Mouse (Mus musculus) midbrain, embryonic 10.5 days (tissue): Measurements from ENCODE around the gene Eif2b4. TPM values are rescaled to one million over a fixed set of nuclear protein-coding genes. Genes with fewer than 3 reads are reported as not detected.

ENCODE experiments used
- DNase-seq: peaks from one replicate; pipeline ENCODE4 v3.0.0-alpha.2; 2017; ENCODE audit warnings: low spot score
- H3K27ac ChIP-seq: fragments of 300-500 bp; sonication (generic); replicated peaks from 2 replicates; pipeline ENCODE4 v1.5.1; 2016; ENCODE audit warnings: mild to moderate bottlenecking
- H3K27me3 ChIP-seq: fragments of 300-500 bp; sonication (generic); 2 replicates; pipeline ENCODE4 v1.6.1; 2016; ENCODE audit warnings: low read depth, mild to moderate bottlenecking; ENCODE audit not compliant: poor library complexity, severe bottlenecking
- H3K36me3 ChIP-seq: fragments of 300-500 bp; sonication (generic); 2 replicates; pipeline ENCODE4 v1.6.1; 2016; ENCODE audit warnings: mild to moderate bottlenecking, moderate library complexity
- H3K4me1 ChIP-seq: fragments of 300-500 bp; sonication (generic); 2 replicates; pipeline ENCODE4 v1.6.1; 2016
- H3K4me3 ChIP-seq: fragments of 300-500 bp; sonication (generic); 2 replicates; pipeline ENCODE4 v1.5.1; 2016; ENCODE audit warnings: mild to moderate bottlenecking, moderate library complexity
- H3K9me3 ChIP-seq: fragments of 300-500 bp; sonication (generic); replicated peaks from 2 replicates; pipeline ENCODE4 v1.6.1; 2016; ENCODE audit warnings: mild to moderate bottlenecking
- WGBS: fragments of 180-500 bp; shearing (Covaris S2); methylation state at CpG from one replicate; pipeline ENCODE4 v1.1.7; 2016; 5-methylcytosine and 5-hydroxymethylcytosine counted together
- polyA plus RNA-seq: library from polyadenylated mRNA; unstranded; fragments of >200 nt; fragmentation: Nextera tagmentation; extraction: Ambion mirVana; gene quantifications from 2 replicates; pipeline ENCODE4 v1.2.1, GENCODE M21; 2016

The Eif2b4 gene
- 86.3 and 87.7 TPM in 2 replicates for polyA plus RNA-seq

DNA sequence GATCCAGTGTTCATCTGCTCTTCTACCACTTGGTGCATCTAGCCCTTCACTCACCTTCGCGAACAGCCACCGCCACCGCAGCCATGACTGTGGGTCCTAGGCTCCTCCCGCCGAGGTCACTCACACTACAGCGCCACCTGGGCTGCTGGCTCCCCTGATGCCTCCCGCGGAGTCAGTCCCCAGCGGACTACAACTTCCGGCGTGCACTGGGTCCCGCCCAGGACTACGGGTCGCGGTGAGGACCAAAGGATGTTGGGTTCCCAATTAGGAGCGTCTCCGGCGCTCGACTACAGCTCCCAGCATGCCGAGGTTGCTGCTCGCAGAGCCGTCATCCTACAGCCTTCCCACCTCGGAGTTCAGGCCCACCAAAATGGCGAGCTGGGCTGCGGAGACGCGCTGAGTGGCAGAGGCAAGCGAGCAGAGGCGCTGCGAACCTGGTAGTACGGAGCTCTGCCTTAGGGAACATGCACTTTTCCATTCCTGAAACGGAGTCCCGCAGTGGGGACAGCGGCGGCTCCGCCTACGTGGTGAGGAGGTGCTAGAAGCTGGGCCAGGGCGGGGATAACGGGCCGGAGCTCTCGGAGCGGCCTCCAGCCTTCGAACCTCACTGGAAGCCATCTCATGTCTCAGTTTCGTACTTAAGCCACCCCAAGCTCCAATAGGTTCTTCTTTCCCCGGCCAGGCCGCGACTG lies at the start of gene Eif2b4, which contains the start of gene Snx17:
Gene Eif2b4 (minus strand): TSS at position 492 of the 692 bp plus-strand sequence.
Gene Snx17 (plus strand): TSS at position 289 of the 692 bp plus-strand sequence.
- peaks cover 75% of the 10 kb centered on the region for H3K36me3 ChIP-seq
- under 1% methylated on average over 48 of the region's 48 CpGs for WGBS
- peak; percentile 99 for DNase-seq

DNA sequence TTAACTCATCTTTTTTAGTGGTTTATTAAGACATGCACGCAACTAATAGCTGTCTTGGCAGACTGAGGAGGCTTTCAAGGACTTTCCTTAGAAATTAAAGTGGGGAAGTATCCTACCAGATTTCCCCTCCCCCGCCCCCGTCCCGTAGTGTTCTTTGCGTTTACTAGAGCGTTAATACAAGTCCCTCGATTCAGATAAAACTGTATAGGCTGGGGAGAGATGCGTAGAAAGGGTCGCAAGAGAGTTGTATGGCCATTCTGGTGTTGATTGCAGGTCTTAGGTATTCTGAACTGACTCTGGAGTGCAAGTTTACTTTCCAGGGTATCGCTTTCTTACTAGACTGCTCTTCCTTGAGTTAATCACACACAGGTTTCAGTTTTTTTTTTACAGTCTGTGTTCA lies 49.0 kb upstream of the Eif2b4 start:
- no peaks in the 10 kb centered on the region for H3K9me3 ChIP-seq
- H3K36me3 ChIP-seq = peaks cover 41% of the 10 kb centered on the region
- peak overlapping the region; percentile 95 for H3K4me3 ChIP-seq
- H3K4me1 ChIP-seq = peaks cover 26% of the 10 kb centered on the region
- DNase-seq = no peak
- H3K27me3 ChIP-seq = no peaks in the 10 kb centered on the region
- H3K27ac ChIP-seq = no peak overlapping the region
- 32% methylated on average over 10 of the region's 10 CpGs for WGBS

More for the DNA sequence above, at the start of gene Eif2b4, which contains the start of gene Snx17:
- H3K9me3 ChIP-seq = no peaks in the 10 kb centered on the region
- peaks cover 25% of the 10 kb centered on the region for H3K4me1 ChIP-seq
- peak within 1 kb of the TSS; percentile 88 for H3K27ac ChIP-seq
- H3K4me3 ChIP-seq = peak within 1 kb of the TSS; percentile 93
- H3K27me3 ChIP-seq = no peaks in the 10 kb centered on the region

DNA sequence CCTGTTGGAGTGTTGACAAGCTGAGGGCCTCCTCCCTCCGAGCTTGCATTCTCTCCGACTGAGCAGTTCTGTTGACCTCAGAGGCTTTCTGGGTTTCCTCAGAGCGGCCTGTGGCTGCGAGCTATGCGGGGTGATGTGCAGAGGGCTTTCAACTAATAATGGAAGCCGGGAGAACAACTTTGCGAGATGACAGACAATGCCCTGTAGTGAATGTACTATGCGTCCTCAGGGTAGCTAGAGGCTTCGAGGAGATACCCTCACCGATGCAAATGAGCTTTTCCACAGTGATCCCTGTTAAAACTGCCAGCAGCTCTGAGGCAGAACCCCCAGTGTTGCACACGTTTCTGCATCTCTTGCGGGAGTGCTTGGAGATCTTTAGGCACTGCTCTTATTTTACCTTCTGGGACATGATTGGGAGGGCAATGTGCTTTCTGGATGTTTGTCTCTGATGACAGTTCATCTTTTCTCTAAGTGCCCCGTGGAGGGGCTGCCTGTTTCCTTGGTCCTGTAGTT lies 48.3 kb upstream of the Eif2b4 start:
- Histone ChIP-seq H3K36me3 (peaks cover 35% of the 10 kb centered on the region), H3K4me3 (peak overlapping the region; percentile 95), H3K4me1 (peaks cover 26% of the 10 kb centered on the region), H3K9me3 (no peaks in the 10 kb centered on the region; the same call in 1 of the 2 replicates), H3K27ac (peak overlapping the region; percentile 98), H3K27me3 (no peaks in the 10 kb centered on the region)
- DNase-seq = no peak
- WGBS = 1% methylated on average over 13 of the region's 13 CpGs

DNA sequence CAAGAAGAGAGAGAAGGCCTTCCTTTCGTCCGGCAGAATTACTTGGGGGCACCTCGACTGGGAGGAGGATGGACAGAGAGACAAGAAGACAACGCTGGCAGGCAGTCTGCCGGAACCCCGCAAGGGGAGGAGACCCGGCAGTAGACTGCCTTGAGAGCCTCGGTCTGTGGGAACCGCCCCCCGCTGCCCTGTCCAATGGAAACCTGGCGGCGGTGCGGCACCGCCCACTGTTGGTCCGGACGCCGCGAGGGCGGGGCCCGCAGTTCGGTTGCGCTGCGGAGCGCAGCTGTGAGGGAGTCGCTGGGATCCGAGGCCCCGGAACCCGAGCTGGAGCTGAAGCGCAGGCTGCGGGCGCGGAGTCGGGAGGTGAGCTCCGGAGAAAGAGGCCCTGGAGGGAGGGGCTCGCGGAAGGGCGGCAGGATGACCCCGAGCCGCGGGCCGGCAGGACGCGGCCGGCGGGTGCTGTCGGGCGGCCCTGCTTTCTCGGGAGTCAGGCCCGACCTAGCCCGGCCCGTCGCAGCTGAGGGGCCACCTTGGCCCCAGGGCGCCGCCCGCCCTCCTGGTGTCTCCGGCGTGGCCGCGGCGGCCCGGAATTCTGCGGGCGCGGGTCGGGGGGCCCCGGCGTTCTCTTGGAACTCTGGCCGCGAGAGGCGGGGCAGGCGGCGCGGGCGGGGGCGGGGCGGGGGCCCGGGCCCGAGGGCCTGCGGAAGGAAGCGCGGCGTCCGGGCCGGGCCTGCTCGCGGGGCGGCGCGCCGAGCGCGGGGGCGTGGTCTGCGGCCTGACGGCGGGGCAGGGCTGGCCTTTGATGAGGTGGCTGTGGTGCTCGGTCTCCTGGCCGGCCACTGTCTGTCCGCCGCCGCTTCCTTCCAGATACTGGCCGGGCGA lies 47.6 kb upstream of the Eif2b4 start, which contains the start of the genes Nrbp1 and Gm9970:
Gene Nrbp1 (plus strand): TSS at position 228 of the 885 bp plus-strand sequence.
Gene Gm9970 (minus strand): TSS at position 596 of the 885 bp plus-strand sequence.
- Histone ChIP-seq H3K27me3 (no peaks in the 10 kb centered on the region), H3K36me3 (peaks cover 28% of the 10 kb centered on the region), H3K27ac (peak within 1 kb of the TSS; percentile 98), H3K4me3 (peak within 1 kb of the TSS; percentile 95), H3K9me3 (no peaks in the 10 kb centered on the region; the same call in 1 of the 2 replicates), H3K4me1 (peaks cover 26% of the 10 kb centered on the region)
- peak; percentile 96 for DNase-seq
- under 1% methylated on average over 103 of the region's 103 CpGs for WGBS

DNA sequence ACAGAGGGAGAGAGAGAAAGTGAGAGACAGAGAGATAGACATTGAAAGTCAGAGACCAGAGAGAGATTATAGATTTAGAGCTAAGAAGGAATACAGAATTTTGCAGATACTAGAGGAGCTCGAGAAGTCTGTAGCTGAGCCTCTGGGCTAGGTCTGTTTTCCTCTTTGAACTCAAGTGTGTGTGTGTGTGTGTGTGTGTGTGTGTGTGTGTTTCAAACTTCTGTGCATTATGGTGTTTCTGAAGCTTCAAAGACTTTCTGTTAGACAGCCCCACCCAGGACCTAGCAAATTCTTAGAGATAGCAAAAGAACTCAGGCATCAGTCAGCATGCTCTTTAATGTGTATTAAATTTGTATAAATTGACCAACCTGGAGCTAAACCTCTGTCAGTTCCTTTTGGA lies 33.4 kb upstream of the Eif2b4 start:
- Histone ChIP-seq H3K4me3 (no peak overlapping the region), H3K27me3 (no peaks in the 10 kb centered on the region)
- 82% methylated on average over 1 of the region's 1 CpGs for WGBS

DNA sequence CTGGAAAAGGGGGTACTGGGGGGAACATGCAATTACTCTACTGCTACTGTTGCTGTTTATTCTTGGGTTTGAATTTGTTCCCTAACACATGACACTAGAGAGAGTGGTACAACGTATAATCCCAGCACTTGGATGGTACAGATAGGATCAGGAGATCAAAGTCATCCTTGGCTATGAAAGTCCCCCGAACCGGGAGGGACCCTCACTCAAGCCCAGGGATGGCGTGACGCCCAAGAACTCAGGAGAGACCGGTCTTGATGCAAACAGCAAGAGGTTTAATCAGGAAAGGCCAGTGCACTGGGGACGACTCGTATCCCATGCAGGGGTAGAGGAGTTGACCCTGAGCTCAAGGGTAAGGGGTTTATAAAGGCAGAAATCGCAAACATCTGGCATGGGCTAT lies 29.5 kb upstream of the Eif2b4 start:
- Histone ChIP-seq H3K9me3 (no peaks in the 10 kb centered on the region), H3K27ac (no peak overlapping the region), H3K4me3 (no peak overlapping the region), H3K4me1 (peaks cover 24% of the 10 kb centered on the region), H3K36me3 (no peaks in the 10 kb centered on the region), H3K27me3 (no peaks in the 10 kb centered on the region)
- DNase-seq = no peak
- WGBS = 94% methylated on average over 9 of the region's 9 CpGs

More for the DNA sequence above, 33.4 kb upstream of the Eif2b4 start:
- H3K27ac ChIP-seq = no peak overlapping the region
- DNase-seq = no peak
- no peaks in the 10 kb centered on the region for H3K36me3 ChIP-seq
- H3K4me1 ChIP-seq = 0 out of 2 replicates have a peak, but pooled peaks cover 2% of the 10 kb centered on the region
- no peaks in the 10 kb centered on the region for H3K9me3 ChIP-seq

DNA sequence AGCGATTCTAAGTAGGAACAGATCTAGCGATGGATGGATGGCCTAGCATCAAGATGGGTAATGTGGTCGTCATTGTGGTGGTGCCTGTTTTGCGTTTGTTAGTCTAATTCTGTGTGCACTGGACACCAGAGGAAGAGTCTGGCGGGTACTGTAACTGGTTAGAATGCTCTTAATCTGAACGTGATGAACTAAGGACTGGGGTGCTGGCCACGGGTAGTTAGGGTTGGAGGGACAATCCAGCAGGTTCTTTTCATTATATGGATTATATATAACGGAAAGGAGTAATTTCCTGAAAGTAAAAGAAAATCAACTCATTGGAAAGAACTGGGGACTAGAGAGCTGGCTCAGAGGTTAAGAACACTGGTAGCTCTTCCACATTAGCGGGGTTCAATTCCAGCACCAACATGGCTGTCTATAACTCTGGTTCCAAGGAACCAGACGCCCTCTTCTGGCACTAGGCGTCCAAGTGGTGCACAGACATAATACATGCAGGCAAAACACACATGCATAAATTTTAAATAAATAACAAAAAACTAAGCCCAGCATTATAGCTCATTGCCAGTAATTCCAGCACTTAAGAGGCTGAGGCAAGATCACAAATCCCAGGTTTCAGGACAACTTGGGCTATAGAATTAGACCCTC lies 28.2 kb upstream of the Eif2b4 start:
- peaks cover 10% of the 10 kb centered on the region; the same call in 1 of the 2 replicates for H3K36me3 ChIP-seq
- 12% methylated on average over 11 of the region's 11 CpGs for WGBS
- peak overlapping the region; percentile 95 for H3K27ac ChIP-seq
- H3K4me3 ChIP-seq = peak overlapping the region; percentile 96
- no peaks in the 10 kb centered on the region for H3K27me3 ChIP-seq
- H3K9me3 ChIP-seq = no peaks in the 10 kb centered on the region
- peaks cover 24% of the 10 kb centered on the region for H3K4me1 ChIP-seq
- DNase-seq = peak; percentile 57

DNA sequence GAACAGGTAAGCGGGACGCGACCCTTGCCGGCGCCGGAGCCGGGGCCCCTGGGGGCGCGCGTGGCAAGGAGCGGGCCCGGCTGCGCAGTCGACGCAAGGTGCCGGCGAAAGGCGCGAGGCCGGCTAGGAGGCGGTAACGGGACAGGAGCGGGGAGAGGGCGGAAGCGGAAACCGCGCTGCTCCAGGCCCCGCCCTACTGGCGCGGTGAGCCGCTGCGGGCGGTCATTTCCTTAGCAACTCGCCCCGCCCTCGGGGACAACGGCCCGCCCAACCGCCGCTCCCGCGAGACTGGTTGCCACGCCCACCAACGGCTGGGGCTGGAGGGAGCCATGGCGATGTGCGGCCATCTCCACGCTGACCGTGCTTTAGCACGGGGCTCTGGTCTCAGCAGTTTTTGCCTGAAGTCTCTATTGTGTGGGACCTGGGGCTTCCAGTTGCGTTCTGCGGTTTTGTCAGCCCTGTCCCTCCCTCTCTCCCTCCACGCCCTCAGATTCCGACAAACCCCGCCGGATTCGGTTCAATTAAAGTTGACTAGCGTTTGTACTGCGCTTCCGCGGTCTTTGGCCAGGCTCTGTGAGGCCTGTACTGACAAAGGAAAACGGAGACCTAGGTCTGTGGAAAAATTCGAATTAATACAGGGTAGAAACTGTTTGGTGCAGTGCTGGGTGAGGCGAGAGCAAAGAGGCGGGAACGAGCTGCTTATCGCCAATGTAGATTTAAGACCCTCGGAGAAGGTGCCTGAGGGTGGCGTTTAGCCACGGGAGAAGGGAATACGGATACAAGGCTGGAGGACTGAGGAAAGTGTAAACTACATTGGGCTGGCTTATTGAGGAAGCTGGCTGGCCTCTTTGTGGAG lies 27.4 kb upstream of the Eif2b4 start, which contains the start of gene Ppm1g:
Gene Ppm1g (minus strand): TSS at position 240 of the 856 bp plus-strand sequence.
- WGBS = under 1% methylated on average over 70 of the region's 70 CpGs

DNA sequence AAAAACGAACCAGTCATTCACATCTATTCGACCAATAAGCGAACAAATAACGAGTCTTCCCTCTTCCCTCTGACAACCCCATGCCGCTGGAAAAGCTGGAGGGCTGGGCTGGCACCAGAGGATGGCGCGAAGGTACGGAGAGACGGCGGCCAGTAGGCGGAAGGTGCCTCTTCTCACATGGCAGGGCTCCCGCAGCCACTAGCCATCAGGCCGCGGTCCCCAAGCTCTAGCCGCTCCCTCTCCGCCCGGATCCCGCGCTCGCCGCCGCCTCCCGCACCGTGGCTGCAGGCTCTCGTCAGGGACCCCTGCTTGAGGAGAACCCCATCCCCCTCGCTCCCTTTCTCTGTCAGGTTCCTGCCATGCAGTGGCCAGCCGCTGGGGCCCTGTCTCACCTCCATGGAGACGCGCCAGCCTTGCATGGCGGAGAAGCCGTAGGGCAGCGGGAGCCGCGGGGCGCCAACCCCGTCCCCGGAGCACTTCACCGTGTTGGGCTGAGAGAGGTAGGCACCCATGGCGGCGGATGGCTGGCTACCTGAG lies 26.7 kb upstream of the Eif2b4 start:
- DNase-seq = no peak
- Histone ChIP-seq H3K4me3 (peak overlapping the region; percentile 96), H3K36me3 (peaks cover 16% of the 10 kb centered on the region), H3K4me1 (peaks cover 24% of the 10 kb centered on the region), H3K27ac (peak overlapping the region; percentile 95), H3K9me3 (no peaks in the 10 kb centered on the region), H3K27me3 (no peaks in the 10 kb centered on the region)
- WGBS = under 1% methylated on average over 40 of the region's 40 CpGs

More for the DNA sequence above, 27.4 kb upstream of the Eif2b4 start, which contains the start of gene Ppm1g:
- peak within 1 kb of the TSS; percentile 95 for H3K27ac ChIP-seq
- H3K27me3 ChIP-seq = no peaks in the 10 kb centered on the region
- no peaks in the 10 kb centered on the region for H3K9me3 ChIP-seq
- H3K4me1 ChIP-seq = peaks cover 24% of the 10 kb centered on the region
- peak; percentile 96 for DNase-seq
- H3K4me3 ChIP-seq = peak within 1 kb of the TSS; percentile 96
- H3K36me3 ChIP-seq = peaks cover 16% of the 10 kb centered on the region

DNA sequence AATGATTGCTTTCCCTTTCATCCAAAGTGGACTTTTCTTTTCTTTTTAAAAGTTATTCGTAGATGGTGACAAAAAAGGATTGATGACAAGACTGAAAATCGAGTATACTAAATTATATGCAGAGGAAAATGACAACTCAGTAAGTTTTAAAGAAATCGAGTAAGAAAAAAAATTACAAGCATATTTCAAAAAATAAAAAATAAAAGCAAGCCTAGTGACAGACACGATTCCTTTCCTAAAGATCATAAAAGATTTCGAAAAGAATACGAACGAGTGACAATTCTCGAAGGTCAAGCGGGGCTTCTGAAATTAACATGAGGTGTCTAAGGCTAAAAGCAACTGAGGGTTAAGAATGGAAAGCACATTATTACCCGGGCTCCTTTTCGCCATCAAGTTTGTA lies 26.2 kb upstream of the Eif2b4 start:
- H3K4me3 ChIP-seq = peak overlapping the region; percentile 96
- 3% methylated on average over 11 of the region's 11 CpGs for WGBS
- H3K4me1 ChIP-seq = peaks cover 24% of the 10 kb centered on the region
- peak overlapping the region; percentile 95 for H3K27ac ChIP-seq
- peaks cover 16% of the 10 kb centered on the region for H3K36me3 ChIP-seq
- no peaks in the 10 kb centered on the region for H3K9me3 ChIP-seq
- no peak for DNase-seq
- H3K27me3 ChIP-seq = no peaks in the 10 kb centered on the region

DNA sequence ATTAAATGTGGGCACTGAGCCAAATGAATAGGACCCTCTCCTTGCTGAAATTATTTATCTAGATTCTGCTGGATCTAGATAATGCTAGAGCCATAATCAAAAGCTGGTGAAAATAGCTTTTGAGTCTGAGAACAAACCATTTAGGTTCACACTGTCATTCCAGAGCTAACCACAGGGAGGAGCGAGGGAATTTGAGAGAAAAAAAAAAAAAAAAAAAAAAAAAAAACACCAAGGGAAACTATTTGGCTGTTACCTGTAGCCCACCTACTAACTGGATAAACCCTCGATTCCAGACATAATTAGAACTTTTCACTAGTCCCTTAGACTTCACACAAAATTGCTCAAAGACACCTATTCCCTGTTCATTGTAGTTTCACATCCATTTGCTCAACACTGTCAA lies 25.8 kb upstream of the Eif2b4 start:
- H3K9me3 ChIP-seq = no peaks in the 10 kb centered on the region
- no peaks in the 10 kb centered on the region for H3K27me3 ChIP-seq
- peaks cover 16% of the 10 kb centered on the region for H3K36me3 ChIP-seq
- H3K4me1 ChIP-seq = peaks cover 24% of the 10 kb centered on the region
- WGBS = 6% methylated on average over 2 of the region's 2 CpGs
- H3K4me3 ChIP-seq = peak overlapping the region; percentile 96
- H3K27ac ChIP-seq = no peak overlapping the region
- no peak for DNase-seq
